Mouse (Mus musculus) E14TG2a.4 (cell line): Measurements from ENCODE around the gene Pcgf1.

Experiments
- H3K27me3 ChIP-seq: 2 replicates; pipeline ENCODE4 v1.6.1; 2014; ENCODE audit warnings: low read length, control low read depth; ENCODE audit not compliant: insufficient read depth
- H3K36me3 ChIP-seq: 2 replicates; pipeline ENCODE4 v1.6.1; 2014; ENCODE audit warnings: low read length, control low read depth; ENCODE audit not compliant: insufficient read depth
- H3K4me1 ChIP-seq: replicated peaks from 2 replicates; pipeline ENCODE4 v1.6.1; 2014; ENCODE audit warnings: low read depth, low read length, control low read depth
- H3K4me3 ChIP-seq: replicated peaks from 2 replicates; pipeline ENCODE4 v1.5.1; 2014; ENCODE audit warnings: mild to moderate bottlenecking, low read length
- H3K9me3 ChIP-seq: 2 replicates; pipeline ENCODE4 v1.6.1; 2014; ENCODE audit warnings: low read length, control low read depth
- CTCF ChIP-seq: conservative IDR thresholded peaks from 2 replicates; pipeline ENCODE4 v1.5.1; 2014; ENCODE audit warnings: low read length
- NANOG ChIP-seq: IDR thresholded peaks from 2 replicates; pipeline ENCODE4 v1.6.1; 2014; ENCODE audit warnings: borderline replicate concordance, low read length, mixed read lengths
- POU5F1 ChIP-seq: IDR thresholded peaks from 2 replicates; pipeline ENCODE4 v1.6.1; 2014; ENCODE audit warnings: low read length, borderline replicate concordance

Gene Pcgf1

GRCm38 (mm10) chr6:83054074-83054851 lies 23.4 kb upstream of the Pcgf1 start, which contains the start of gene Aup1:
Gene Aup1 (plus strand): TSS chr6:83054521.
- H3K9me3 ChIP-seq: no peaks in the 10 kb centered on the region
- TF ChIP-seq POU5F1: no peak
- no peak for TF ChIP-seq CTCF
- no peak for TF ChIP-seq NANOG
- peaks cover 61% of the 10 kb centered on the region for H3K4me1 ChIP-seq
- H3K27me3 ChIP-seq: peaks cover 1% of the 10 kb centered on the region; the same call in 1 of the 2 replicates
- peaks cover 45% of the 10 kb centered on the region for H3K36me3 ChIP-seq
- H3K4me3 ChIP-seq: peak within 1 kb of the TSS; percentile 99

- TF ChIP-seq NANOG (no peak), POU5F1 (no peak), CTCF (no peak)
- Histone ChIP-seq H3K9me3 (no peaks in the 10 kb centered on the region), H3K27me3 (peaks cover 2% of the 10 kb centered on the region; the same call in 1 of the 2 replicates), H3K4me1 (peaks cover 54% of the 10 kb centered on the region), H3K4me3 (peak within 1 kb of the TSS; percentile 99), H3K36me3 (peaks cover 45% of the 10 kb centered on the region)
Measured at GRCm38 (mm10) chr6:83054871-83055431, 22.7 kb upstream of the Pcgf1 start, which contains the start of gene Htra2. Gene Htra2 (minus strand): TSS chr6:83055273.

GRCm38 (mm10) chr6:83057790-83058189 lies 19.9 kb upstream of the Pcgf1 start, which contains the start of gene Dqx1:
Gene Dqx1 (plus strand): TSS chr6:83057844.
- TF ChIP-seq NANOG (no peak), POU5F1 (no peak), CTCF (no peak)
- Histone ChIP-seq H3K36me3 (peaks cover 22% of the 10 kb centered on the region), H3K27me3 (peaks cover 16% of the 10 kb centered on the region), H3K4me3 (peak within 1 kb of the TSS; percentile 43), H3K4me1 (peaks cover 47% of the 10 kb centered on the region), H3K9me3 (no peaks in the 10 kb centered on the region)

GRCm38 (mm10) chr6:83058725-83059124 lies 18.9 kb upstream of the Pcgf1 start:
- H3K36me3 ChIP-seq: peaks cover 22% of the 10 kb centered on the region
- H3K27me3 ChIP-seq: peaks cover 25% of the 10 kb centered on the region
- TF ChIP-seq NANOG (no peak), CTCF (no peak), POU5F1 (no peak)
- H3K9me3 ChIP-seq: no peaks in the 10 kb centered on the region
- H3K4me1 ChIP-seq: peaks cover 38% of the 10 kb centered on the region
- peak overlapping the region; percentile 43 for H3K4me3 ChIP-seq

GRCm38 (mm10) chr6:83065995-83066394 lies 11.7 kb upstream of the Pcgf1 start:
- Histone ChIP-seq H3K9me3 (no peaks in the 10 kb centered on the region), H3K27me3 (peaks cover 94% of the 10 kb centered on the region), H3K4me1 (peaks cover 53% of the 10 kb centered on the region), H3K4me3 (peak overlapping the region; percentile 3; the same call in 1 of the 2 replicates), H3K36me3 (no peaks in the 10 kb centered on the region)
- TF ChIP-seq CTCF (no peak), POU5F1 (no peak), NANOG (no peak)

GRCm38 (mm10) chr6:83066441-83066840 lies 11.2 kb upstream of the Pcgf1 start:
- Histone ChIP-seq H3K27me3 (peaks cover 98% of the 10 kb centered on the region), H3K4me1 (peaks cover 58% of the 10 kb centered on the region), H3K9me3 (no peaks in the 10 kb centered on the region), H3K4me3 (peak overlapping the region; percentile 3; the same call in 1 of the 2 replicates), H3K36me3 (no peaks in the 10 kb centered on the region)
- TF ChIP-seq POU5F1 (no peak), CTCF (no peak), NANOG (no peak)

GRCm38 (mm10) chr6:83068221-83068620 lies 9.4 kb upstream of the Pcgf1 start:
- no peaks in the 10 kb centered on the region for H3K9me3 ChIP-seq
- H3K4me3 ChIP-seq: peak overlapping the region; percentile 70
- TF ChIP-seq NANOG: no peak
- no peaks in the 10 kb centered on the region for H3K36me3 ChIP-seq
- H3K4me1 ChIP-seq: peaks cover 68% of the 10 kb centered on the region
- peaks cover 97% of the 10 kb centered on the region for H3K27me3 ChIP-seq

GRCm38 (mm10) chr6:83068706-83069487 lies 8.8 kb upstream of the Pcgf1 start:
- no peak for TF ChIP-seq POU5F1
- no peak for TF ChIP-seq CTCF
- no peak for TF ChIP-seq NANOG
- Histone ChIP-seq H3K27me3 (peaks cover 96% of the 10 kb centered on the region), H3K9me3 (no peaks in the 10 kb centered on the region), H3K4me1 (peaks cover 68% of the 10 kb centered on the region), H3K4me3 (peak overlapping the region; percentile 70), H3K36me3 (no peaks in the 10 kb centered on the region)
